Mouse (Mus musculus) cerebellum, adult 18-20 months (tissue): Measurements from ENCODE around the gene Tmem100.
A peak's percentile ranks its signal among the peaks of the same experiment; 100 is the strongest.

Source experiments
- DNase-seq, 2 experiments: peaks; one replicate each; pipeline ENCODE4 v3.0.0; 2021

Tmem100 gene

DNA sequence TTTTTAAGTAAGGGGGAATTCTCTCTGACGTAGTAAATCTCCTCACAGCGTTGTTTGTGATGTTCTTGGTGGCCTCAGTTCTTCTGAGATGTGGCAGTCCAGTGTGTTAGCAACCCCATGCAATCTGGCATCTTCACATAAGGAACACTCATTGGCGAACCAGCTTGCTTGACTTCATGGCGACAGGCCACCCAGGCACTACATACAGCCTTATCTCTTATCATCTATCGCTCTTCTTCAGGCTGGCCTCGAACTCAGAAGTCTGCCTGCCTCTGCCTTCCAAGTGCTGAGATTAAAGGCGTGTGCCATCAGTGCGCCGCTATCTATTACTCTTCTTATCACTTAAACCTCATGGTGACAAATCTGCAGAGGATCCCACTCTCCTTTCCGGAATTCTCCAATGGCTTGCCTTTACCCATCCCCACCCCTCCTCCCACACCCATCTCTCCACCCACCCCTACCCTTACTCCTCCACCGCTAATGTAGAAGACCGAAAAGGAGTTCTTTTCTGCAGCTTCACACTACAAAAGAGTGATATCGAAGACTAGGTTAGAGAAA, at the start of gene Tmem100:
TSS of gene Tmem100 (plus strand) at position 508 of the 558 bp plus-strand sequence.
- DNase-seq, result no peak

GRCm38 (mm10) chr11:89982918-89983317, 47.2 kb upstream of the Tmem100 start:
- no peak for DNase-seq

DNA sequence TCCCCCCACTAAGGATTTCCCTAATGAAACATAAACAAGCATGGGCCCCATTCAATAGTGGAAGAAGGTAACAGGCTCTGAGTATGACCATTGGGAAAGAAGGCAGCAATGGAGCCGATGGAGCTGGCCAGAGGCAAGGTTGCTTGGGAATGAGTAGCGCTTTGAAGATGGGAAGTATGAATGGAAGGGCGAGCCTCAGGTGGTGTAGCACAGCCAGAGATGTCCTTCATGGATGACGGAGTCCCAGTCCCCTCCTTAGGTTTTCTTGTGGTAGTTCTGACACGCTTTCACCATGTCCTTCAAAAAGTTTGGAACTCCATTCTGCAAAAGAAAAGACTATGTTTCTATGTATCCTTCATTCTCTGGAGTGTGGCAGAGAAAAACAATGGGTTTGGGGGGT, 45.7 kb upstream of the Tmem100 start:
- no peak for DNase-seq

GRCm38 (mm10) chr11:89985200-89986187, 44.7 kb upstream of the Tmem100 start:
- DNase-seq, result no peak

- no peak for DNase-seq
Observed at GRCm38 (mm10) chr11:89986516-89986915, 43.6 kb upstream of the Tmem100 start.

DNA sequence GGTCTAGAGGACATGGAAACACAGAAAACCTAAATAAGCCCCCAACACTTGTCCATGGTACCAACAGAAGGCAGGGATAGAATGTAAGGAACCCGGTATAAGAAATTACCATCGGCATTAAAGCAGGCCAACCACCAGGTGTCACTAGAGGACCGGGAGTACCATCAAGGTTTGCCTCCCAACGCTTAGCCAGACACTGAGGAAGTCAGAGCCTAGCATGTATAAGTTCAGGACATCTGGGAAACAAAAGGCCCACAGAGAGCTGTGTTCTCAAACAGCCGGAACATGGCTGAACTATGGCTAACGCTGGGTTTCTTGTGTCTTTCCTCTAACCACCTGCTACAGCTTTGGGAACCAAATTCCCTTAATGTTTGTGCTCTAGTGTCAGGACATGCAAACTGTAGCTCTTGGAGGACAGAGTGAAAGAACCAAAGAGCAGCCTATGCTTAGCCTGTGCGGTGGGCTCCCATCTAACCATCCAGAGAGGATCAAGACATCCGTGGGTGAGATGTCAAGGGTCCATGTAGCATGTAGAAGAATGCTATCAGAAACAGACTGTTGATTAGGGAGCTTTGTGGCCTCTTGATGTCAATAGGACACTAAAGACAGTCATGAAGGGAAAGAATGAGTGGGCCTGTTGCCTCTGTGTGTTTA, 41.1 kb upstream of the Tmem100 start:
- DNase-seq, result peak; percentile 63 to 65

- DNase-seq, result no peak
Observed at GRCm38 (mm10) chr11:89991661-89992060, 38.5 kb upstream of the Tmem100 start.

DNA sequence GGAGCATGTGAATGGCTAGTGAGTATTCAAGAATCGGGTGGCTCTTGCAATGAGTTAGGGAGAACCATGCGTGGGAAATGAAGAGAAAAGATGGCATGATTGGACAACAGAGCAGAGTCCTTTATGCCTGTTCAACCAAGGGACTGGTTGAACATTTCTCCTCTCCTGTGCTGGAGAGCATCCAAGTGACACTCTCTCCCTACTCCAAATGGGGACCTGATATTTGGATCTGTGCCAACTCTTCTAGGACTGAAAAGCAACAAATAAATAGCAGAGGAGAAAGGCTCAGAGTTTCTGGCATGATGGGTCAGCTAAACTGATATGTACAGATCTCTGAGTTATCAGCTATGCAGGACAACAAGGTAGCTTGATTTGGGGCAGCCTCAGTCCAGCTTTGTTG, 35.4 kb upstream of the Tmem100 start:
- no peak for DNase-seq

DNA sequence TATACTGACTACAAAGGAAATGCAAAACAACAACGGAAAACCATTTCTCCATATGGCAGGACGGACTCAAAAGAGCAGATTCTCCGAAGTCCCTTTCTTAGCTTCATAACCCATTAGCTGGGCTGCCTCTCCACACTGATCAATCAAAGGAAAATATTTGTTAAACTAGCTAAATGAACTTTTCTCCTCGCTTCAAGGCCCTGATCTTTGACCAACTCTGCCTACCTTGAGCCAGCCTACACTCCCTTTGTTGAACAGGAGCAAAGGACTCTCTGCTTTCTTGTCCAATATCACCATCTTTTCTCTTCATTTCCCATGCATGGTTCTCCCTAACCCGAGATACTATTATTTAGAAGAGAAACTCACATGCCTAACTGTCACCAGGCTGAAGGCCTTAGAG, 34.6 kb upstream of the Tmem100 start:
- no peak for DNase-seq

DNA sequence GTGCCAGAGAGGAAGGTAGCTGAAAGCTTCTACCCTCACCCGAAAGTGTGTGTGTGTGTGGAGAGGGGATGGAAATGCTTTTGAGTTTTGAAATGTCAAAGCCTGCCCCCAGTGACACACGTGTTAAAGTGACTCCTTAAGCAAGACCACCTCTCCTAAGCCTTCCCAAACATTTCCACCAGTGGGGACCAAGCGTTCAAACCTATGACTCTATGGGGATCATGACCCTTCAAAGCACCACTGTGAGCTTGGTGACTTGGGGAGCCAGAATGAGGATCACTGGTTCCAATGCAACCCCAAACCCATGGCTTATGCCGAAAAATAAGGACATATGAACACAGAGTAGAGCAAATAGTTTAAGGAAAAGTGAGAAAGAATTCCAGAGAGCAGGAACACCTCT, 33.7 kb upstream of the Tmem100 start:
- DNase-seq, result no peak

DNA sequence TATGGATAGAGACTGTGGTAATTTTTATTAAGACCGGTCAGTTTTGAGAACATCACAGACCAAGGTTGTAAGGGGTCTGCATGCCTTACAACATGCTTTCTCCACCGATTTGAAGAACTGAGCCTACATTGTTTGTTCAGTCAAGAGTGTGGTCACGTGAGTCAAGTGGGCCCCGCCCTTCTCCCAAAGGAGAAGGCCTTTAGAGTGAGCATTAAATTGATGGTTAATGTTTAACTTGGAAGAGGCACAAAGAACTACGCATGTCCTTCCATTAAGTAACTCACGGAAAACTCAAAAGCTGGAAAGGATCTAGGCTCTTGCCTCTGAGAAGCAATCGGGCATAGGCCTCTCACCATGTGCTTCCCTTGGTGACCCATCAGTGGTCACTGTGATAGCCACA, 33.3 kb upstream of the Tmem100 start:
- DNase-seq, result no peak

- DNase-seq, result no peak
Observed at GRCm38 (mm10) chr11:89998996-89999770, 31.0 kb upstream of the Tmem100 start.

- DNase-seq, result no peak
Observed at GRCm38 (mm10) chr11:90000666-90001065, 29.5 kb upstream of the Tmem100 start.

- DNase-seq, result no peak
Observed at GRCm38 (mm10) chr11:90001396-90002230, 28.5 kb upstream of the Tmem100 start.

DNA sequence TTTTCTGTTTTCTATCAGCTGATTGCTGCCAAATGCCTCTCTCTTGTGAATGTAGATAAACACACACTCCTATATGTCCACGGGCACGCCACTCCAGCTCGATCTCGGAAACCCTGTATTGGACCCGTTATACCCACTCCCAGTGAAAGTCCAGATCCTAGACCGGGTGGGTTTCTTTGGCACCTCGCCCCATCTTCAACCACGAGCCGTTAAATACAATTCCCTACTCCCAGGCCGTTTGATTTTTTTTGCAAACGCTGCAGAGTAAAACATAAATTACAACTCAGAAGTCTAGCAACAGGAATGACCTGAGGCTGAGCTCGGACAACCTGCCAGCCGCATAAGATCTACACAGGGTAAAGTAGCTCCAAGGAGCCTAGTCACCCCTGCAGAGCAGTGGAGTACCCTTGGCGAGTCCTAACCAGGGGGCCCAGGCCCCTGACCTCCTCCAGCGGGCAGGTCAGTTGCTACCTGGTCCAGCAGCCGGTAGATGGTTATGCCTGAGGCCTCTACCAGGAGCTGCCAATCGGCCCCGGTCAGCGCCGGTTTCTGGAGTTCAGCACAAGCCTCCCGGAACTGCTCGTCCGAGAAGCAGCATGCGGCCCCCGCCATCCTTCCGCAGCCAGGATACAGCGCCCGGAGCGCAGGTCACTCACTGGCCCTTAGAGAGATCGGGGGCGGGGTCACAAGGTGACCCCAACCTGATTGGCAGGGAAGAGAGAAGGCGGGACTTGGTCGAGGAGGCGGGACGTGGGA, 27.7 kb upstream of the Tmem100 start, which contains the start of gene Pctp:
TSS of gene Pctp (minus strand) at position 664 of the 756 bp plus-strand sequence.
- peak; percentile 85 to 89 for DNase-seq

- DNase-seq, result no peak
Observed at GRCm38 (mm10) chr11:90002987-90003348, 27.2 kb upstream of the Tmem100 start.

- DNase-seq, result no peak
Observed at GRCm38 (mm10) chr11:90003386-90003785, 26.8 kb upstream of the Tmem100 start.

DNA sequence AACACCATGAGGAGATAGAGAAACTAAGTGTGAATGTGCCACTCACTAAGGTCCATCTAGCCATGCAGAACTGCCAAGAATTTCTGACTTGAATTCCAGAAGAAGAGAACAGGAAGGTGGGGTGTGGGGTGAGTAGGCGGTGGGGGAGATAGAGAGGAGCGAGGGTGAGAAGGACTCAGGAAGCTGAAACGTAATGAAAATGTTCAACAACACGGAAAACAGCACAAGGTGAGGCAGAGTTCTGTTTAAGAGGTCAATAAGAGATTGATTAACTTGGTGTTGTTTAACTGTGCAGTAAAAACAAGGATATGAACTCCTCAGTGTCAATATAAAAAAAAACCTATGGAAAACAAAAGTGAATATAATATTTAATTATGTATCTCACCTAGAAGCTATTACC, 24.0 kb upstream of the Tmem100 start:
- DNase-seq, result no peak

GRCm38 (mm10) chr11:90007791-90008531, 22.2 kb upstream of the Tmem100 start:
- no peak for DNase-seq

DNA sequence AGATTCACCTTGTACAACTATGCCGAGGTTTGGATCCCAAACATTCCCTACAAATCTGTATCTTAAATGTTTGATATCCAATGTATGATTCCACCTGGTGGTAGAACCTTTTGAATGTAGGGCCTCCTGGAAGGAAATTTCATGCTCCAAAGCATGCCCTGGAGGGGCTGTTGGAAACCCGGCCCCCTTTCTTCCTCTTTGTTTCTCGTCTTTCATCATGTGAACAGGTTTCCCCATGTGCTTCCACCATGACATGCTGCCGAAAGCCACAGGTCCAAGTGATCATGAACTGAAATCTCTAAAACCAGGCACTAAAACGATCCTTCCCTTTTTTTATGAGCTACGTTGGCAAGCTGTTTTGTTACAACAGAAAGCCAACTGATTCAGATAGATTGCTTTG, 16.5 kb upstream of the Tmem100 start:
- no peak for DNase-seq
